Mouse (Mus musculus): ENCODE data around the gene Bpi.

- no peak for TF ChIP-seq CTCF (conservative IDR thresholded peaks at IDR 0.05; ENCODE audit: low read length)
- no peak for TF ChIP-seq NANOG (IDR thresholded peaks at IDR 0.05; ENCODE audit: borderline replicate concordance, low read length)
Observed at GRCm38 (mm10) chr2:158245072-158245817, 12.6 kb upstream of the Bpi start.

Measured in E14TG2a.4 (cell line).